Mouse (Mus musculus): ENCODE measurements around the gene Ttc29.

Gene Ttc29

DNA sequence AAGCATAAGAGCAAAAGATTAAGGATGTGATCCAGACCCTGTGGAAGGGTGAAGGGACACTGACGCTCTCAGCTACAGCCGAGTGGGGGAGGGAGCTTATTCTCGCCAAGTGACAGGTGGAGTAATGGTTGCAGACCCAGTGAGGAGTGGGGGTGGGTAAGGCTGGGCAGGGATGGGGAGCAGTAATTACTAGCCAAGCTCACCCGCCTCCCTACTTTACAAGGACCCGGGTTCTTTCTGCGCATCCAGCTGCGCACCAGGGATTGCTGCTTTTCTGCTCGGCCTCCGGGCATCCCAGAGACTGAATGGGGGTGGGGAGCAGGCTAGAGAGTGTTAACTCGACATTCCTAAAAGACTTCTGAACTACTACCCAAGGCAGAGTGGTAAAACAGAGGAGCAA, 213.4 kb downstream of the Ttc29 start:
- DNase-seq (ENCODE audit: low read depth, low spot score): no peak

- DNase-seq (ENCODE audit: low read depth, low spot score): no peak
These were observed 214.0 kb downstream of the Ttc29 start for GRCm38 (mm10) chr8:78426875-78427768.

- no peak for DNase-seq (ENCODE audit: low read depth, low spot score)
These were observed 214.7 kb downstream of the Ttc29 start for GRCm38 (mm10) chr8:78427769-78428130.

DNA sequence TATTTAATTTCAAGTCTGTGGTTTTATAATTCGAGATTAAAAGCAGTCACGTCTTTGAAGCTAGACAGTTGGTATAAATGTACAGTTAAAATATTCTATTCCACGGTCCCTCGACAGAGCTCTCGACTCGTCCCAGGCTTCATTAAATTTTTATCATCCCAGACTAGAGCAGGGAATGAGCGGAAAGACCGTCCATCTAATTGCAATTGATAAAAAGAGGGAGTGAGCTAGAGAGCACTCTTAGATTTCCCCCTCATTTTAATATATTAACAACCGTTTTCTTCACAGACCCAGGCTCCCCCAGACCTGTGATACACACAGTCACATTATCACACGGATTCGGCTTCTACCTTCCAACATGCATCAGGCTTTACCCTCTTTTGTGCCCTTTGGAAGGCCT, 215.1 kb downstream of the Ttc29 start:
- DNase-seq (ENCODE audit: low read depth, low spot score): no peak

DNA sequence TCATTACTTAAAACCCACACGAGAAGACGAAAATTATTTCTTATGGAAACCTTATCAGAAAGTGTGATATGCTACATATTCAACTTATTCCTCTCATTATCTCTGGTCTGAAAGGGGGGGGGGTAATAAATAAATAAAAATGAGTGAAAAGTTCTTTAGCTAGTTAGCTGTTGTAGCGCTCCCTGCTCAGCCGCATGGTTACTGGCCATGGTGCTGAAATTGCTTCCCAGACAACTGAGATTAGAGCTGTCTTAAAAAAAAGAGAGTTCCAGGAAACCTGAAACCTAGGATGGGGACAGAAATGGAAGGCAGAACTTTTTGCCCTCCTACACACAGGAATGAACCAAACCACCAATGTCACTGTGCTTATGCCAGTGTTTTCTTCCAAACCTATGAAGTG, 218.3 kb downstream of the Ttc29 start:
- DNase-seq (ENCODE audit: low read depth, low spot score): peak; percentile 62

- no peak for DNase-seq (ENCODE audit: low read depth, low spot score)
These were observed 219.4 kb downstream of the Ttc29 start for GRCm38 (mm10) chr8:78432451-78432850.

- no peak for DNase-seq (ENCODE audit: low read depth, low spot score)
These were observed 220.2 kb downstream of the Ttc29 start for GRCm38 (mm10) chr8:78433318-78433717.

DNA sequence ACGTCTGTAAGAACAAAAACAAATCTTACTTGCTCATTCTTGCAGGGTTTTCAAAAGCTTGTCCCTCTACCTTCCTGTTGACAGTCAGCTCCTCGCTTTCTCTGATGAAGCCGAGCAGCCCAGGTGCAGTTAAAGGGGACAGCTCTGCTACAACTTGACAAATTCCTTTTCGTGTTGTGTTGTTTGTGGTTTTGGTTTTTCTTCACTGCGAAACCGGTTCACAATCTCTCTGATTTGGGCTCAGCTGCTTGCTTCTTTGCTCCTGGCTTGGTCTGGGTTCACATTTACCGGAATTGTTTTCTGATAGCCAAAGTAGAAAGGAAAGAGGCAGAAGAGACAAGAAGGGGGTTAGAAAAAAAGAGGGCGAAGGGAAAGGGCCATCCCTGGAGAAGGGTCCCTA, 221.2 kb downstream of the Ttc29 start:
- no peak for DNase-seq (ENCODE audit: low read depth, low spot score)

DNA sequence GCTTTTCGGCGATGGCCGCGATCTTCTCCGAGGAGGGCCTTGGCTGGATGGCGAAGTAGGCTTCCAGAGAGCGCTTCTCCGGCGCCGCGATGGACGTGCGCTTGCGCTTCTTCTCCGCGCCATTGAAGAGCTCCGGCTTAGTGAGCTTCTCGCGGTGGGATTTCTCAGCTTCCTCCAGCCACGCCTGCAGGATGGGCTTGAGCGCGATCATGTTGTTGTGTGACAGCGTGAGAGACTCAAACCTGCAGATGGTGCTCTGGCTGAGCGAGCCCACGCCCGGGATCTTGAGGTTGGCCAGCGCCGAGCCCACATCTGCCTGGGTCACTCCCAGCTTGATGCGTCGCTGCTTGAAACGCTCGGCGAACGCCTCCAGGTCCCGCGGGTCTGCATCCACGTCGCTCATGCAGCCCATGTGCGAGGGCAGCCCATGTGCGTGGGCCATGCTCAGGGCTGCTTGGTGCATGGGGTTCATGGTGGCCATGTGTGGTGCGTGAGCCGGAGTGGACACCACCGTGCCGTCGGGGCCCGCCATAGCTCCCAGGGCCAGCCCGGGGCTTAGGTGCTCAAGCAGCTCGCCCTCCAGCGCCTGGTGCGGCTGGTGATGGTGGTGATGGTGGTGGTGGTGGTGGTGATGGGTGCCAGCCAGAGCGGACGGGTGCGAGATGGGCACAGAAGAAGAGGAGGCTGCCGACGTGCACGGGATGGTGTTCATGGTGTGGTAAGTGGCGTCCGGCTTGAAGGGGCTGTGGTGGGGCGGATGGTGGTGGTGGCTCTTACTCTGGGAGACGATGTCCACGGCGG, 221.9 kb downstream of the Ttc29 start:
- DNase-seq (ENCODE audit: low read depth, low spot score): no peak

DNA sequence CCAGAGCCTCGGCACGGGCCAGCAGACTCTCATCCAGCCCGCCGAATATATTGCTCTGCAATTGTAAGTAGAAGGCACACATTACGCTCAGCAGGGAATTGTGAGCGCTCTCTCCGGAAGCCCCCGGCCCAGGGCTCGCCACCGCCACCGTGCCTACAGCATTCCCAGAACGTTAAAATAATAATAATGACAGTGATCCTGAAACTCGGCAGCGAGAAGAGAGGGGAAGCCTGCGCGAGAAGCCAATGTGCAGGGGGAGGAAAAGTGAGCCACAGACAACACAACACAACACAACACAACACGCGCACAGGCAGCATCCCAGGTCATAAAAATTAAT, 222.5 kb downstream of the Ttc29 start:
- DNase-seq (ENCODE audit: low read depth, low spot score): no peak

- no peak for DNase-seq (ENCODE audit: low read depth, low spot score)
These were observed 223.1 kb downstream of the Ttc29 start, which contains the start of gene Pou4f2 for GRCm38 (mm10) chr8:78436071-78436651. Pou4f2 (minus strand) TSS chr8:78436645.

- no peak for DNase-seq (ENCODE audit: low read depth, low spot score)
These were observed 223.6 kb downstream of the Ttc29 start for GRCm38 (mm10) chr8:78436661-78437060.

DNA sequence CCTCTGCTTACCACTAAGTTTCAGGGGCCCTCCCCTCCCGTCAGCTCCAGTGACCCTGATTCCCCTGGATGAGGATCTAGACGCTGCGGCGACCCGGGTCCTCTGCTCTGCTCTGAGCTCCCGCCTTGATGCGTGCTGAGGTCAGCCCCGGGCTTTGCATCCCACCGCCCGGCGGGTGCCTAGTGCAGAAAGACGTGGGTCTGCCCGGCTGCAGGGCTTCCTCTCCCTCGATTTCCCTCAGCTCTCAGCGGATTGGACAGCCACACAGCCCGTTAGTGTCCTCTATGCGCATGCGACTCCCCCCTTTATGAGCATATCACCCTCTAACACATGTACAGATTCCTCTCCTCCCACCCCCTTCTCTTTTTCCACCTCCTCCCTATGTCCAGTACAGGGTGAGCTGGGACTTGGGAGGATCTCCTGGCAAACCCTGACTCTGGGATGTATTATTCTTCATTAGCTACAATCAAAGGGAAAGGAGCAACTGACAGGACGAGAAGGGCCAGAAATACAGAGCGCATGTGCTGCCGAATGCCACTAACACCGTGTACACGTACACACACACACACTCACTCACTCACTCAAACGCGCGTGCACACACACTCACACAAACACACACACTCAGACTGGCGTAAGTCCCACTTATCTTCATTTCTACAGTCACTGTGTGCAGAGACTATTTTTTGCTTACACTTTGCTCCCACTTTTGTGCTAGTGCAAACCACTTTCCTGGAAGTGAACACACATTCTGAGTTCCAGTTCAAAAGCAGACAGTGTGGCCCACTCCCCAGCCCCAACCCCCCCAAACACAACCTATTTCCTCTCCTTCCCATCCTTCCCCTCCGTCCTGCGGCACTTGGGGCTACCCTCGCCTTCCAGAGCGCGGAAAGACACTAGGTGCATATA, 224.3 kb downstream of the Ttc29 start:
- no peak for DNase-seq (ENCODE audit: low read depth, low spot score)

GRCm38 (mm10) chr8:78438121-78438520, 225.0 kb downstream of the Ttc29 start:
- DNase-seq (ENCODE audit: low read depth, low spot score): peak; percentile 53

DNA sequence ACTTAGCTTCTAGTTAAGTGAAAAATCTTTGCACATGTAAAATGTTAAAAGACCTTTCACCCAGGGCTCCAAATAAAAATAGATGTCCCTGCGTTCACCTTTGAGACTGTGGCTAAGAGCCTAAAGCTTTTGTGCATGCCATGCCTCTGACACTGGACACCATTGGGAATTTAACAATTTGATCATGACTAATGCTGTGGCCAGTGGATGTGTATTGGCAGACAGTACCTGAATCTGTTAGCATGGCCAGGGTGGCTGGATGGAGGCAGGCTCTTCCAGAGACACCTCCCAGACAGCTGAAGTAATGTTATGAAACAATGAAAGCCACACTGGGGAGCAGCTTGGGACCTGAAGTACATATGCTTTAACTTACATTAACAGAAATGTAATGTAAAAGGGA, 229.7 kb downstream of the Ttc29 start:
- DNase-seq (ENCODE audit: low read depth, low spot score): peak; percentile 74
